Mouse (Mus musculus): Measurements from ENCODE around the gene Krtcap2. TPM values are rescaled to one million over a fixed set of nuclear protein-coding genes. Genes with fewer than 3 reads are reported as not detected.
A peak's percentile ranks its signal among the peaks of the same experiment; 100 is the strongest.
"Not testable (repeated sequence)": the region's sequence is repeated elsewhere in the genome, so short reads cannot be mapped to it uniquely, and the experiment has no call there.

Krtcap2 gene
- 10 to 100 TPM; 64.7 to 88.3 (median 74.6) TPM for total RNA-seq (2022)

DNA sequence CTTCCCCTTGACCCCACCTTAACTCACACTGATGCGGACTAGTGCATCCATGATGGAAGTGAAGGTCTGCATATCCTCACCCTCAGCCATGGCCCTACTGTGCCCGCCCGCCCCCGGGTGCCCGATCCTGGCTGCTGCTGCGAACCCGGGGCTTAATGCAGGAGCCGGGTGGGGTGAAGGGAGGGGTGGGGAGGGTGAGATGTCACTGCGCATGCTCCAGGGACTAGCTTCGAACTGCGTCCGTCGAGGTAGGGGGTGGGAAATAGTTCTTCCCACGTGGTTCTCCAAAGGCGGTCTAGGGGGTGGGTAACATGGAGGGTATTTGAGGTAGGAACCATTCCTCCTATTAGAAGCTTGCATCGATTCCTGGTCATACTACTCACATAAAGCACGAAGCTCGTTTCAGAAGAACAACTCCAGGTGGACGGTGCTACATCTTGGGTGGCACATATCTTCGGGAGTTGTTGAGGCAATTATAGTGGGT, at the start of gene Krtcap2:
Gene Krtcap2 (plus strand): TSS at position 279 of the 484 bp plus-strand sequence.
- no peak for DNase-seq (ENCODE audit: low spot score in 2 of 2)

DNA sequence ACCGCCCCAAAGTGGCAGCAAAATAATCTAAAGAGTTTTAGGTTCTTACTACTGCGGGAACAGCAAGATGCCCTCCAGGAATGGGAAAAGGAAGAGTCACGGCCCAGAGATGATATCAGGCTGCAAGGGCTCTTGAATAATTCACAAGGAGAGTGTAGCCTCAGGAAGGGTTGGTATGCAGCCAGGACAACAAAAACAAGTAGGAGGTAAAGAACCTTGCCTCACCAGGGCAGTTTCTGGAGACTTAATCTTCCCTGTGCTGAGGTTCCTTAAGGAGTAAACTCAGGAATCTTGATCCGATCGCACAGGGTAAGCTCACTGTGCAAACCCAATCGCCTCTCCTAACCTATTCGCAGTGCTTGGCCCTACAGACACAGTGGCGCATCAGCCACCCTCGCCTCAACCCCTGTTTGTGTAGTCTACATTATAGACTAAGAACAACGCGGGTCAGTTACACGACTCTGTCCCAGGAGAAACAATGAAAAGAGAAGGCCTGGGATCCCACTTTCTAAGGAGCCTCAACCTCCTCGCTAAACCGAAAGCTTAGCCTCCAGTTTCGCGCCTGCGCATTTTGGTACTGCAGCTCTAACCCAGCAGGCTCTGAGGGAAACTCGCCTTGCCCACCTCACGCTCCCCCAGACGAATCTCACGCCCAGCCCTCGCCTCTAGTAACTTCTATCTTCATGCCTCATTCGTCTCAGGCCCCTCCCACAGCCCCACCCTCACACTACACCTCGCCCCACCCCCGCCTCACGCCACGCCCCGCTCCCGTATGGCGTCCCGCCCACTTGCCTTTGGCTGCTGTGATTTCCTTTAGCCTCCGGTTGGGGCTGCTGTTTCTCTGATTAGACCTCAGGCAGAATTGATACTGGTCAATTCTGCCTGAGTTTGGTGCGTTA, 49.5 kb upstream of the Krtcap2 start:
- DNase-seq (ENCODE audit: low spot score in 2 of 2): peak; percentile 73 to 81

DNA sequence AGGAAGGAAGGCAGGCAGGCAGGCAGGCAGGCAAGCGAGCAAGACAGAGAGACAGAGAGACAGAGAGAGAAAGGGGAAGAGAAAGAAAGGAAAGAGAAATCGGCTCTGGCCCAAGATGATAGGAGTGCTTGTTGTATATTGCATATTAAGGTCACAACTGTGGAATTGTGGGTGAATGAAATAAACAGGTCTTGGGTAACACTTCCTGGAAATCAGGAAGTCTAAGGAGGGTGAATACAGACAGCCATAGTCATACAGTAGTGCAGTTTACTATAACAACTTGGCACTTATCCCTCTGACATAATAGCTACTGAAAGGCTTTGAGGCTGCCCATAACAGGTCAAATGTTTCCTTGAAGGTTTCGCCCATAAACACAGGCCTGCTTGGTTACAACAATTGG, 45.9 kb upstream of the Krtcap2 start:
- DNase-seq (ENCODE audit: low spot score in 2 of 2): no peak

DNA sequence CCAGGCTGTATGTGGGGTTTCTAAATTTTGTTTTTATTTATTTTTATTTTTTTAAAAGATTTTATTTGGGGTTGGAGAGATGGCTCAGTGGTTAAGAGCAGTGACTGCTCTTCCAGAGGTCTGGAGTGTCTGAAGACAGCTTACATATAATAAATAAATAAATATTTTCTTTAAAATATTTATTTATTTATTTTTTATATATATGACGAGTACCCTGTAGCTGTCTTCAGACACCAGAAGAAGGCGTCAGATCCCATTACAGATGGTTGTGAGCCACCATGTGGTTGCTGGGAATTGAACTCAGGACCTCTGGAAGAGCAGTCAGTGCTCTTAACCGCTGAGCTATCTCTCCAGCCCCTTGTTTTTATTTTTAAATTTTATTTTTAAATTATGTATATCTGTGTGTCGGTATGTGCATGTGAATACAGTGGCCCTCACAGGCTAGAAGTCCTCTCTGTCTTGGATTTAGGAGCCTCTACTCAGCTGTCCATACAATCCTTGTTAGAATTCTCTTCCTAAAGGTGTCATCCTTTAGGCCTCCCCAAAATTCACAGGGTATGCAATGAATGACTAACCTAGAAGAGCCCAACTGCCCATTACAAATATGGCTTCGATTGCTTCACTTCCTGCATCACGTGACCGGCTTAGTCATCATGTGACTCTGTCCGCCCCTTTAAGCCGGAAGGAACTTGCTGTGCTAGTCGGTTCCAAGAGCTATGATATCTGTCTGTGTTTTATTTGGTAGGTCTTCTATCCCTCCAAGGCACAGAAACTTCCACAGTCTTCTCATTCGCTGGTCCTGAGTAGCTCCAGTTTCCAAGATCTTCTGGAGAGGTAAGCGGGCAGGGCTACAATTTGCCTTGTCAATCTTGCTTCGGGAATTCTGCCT, 43.3 kb upstream of the Krtcap2 start, which contains the start of gene Gba:
Gene Gba (plus strand): TSS at position 676 of the 889 bp plus-strand sequence.
- peak; percentile 69 to 70 for DNase-seq (ENCODE audit: low spot score in 2 of 2)

DNA sequence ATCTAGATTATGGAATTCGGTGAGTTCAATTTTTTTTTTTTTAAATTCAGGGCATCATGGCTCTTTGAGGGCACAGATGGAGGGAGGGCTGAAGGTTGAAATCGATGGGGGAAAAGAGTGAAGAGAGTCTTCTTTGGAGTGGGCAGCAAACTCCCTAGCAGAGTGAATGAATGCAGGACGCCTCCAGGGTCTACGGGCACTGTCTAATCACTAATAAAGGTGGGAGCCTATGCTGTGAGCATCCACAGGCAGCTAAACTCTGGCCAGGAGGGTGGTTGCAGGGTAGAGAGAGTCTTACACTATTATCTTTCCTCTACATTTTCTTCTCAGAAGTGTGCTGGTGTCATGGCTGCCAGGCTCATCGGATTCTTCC, 42.6 kb upstream of the Krtcap2 start:
- no peak for DNase-seq (ENCODE audit: low spot score in 2 of 2)

DNA sequence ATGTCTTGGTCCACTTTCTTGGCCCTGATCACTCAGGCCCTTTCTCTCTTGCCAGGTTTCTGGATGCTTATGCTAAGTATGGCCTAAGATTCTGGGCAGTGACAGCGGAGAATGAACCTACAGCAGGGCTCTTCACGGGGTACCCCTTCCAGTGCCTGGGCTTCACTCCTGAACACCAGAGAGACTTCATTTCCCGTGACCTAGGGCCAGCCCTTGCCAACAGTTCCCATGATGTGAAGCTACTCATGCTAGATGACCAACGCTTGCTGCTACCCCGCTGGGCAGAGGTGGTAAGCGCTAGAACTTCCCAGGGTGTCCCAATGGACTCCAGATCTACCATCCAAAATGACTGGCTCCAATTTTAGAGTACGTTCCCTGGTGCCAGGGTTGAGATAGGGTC, 39.7 kb upstream of the Krtcap2 start:
- DNase-seq (ENCODE audit: low spot score in 2 of 2): no peak

DNA sequence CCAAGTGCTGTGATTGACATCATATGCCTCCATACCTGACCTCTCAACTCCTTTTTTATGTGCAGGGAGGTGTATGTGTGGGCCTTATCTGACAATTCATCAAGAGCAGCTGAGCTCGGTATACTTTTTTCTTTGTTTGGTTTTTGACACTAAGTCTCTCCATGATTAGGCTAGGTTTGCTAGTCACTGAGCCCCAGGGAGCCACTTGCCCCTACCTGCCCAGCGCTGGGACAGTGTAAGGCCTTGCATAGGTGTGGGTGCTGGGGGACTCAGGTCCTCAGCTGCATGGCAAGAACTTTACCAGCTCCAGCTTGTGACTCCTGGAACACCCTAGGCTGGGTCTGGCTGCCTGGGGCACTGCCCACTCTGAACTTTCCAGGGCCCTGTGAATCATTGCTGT, 39.1 kb upstream of the Krtcap2 start:
- no peak for DNase-seq (ENCODE audit: low spot score in 2 of 2)

DNA sequence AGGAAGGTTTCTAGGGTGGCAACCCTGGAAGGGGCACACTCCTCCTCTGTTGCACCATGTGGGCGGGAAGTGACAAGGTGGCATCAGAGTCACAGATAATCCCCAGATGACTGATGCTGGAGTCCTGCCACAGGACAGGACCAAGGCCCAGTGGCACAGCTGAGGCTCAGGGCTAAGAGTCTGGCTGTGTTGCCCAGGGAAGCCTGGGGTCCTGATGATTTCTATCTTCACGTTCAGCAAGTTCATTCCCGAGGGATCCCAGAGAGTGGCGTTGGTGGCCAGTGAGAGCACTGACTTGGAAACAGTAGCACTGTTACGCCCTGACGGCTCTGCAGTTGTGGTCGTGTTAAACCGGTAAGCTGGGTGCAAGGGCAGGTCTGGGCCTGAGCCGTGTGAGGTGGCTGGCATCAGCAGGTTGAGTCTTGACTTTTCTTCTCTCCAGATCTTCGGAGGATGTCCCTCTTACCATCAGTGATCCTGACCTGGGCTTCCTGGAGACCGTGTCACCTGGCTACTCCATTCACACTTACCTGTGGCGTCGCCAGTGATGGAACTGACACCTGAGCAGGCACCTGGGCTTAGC, 37.6 kb upstream of the Krtcap2 start:
- no peak for DNase-seq (ENCODE audit: low spot score in 2 of 2)

DNA sequence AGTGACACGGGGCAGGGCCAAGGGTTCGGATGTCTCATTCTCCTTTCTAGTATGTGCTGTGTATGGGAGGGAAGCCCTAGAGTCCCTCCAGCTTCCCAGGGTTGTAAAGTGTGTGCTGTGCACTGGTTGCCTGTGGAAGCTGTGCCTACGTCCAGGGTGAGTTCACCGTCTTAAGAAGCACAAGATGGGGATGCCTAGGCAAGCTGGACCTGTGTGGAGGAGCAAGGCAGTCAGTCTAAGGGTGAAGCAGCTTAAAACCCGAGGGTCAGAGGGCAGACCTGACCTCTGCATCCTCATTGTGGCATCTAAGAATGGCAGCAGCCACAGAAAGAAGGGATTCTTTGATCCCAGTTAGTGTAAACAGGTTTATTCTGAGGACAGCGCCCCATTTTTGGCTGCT, 37.0 kb upstream of the Krtcap2 start:
- DNase-seq (ENCODE audit: low spot score in 2 of 2): no peak

DNA sequence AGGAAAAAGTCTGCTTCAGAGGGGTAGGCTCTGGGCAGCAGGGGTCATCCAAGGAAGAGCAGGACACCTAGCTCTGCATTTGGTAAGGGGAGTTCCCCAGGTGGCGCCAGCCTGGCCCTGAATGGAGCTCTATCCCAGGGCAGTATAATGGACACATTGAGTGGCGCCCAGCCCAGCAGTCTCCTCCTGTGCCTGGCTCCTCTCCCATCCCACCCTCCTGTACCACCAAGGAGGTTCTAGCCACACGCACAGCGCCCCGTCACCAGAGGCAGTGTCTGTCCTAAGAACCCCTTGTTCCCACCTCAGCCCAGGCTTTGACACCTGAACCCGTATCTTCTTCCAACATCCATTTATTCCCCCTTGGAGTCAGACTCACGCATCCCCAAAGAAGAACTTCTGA, 36.0 kb upstream of the Krtcap2 start:
- DNase-seq (ENCODE audit: low spot score in 2 of 2): no peak

DNA sequence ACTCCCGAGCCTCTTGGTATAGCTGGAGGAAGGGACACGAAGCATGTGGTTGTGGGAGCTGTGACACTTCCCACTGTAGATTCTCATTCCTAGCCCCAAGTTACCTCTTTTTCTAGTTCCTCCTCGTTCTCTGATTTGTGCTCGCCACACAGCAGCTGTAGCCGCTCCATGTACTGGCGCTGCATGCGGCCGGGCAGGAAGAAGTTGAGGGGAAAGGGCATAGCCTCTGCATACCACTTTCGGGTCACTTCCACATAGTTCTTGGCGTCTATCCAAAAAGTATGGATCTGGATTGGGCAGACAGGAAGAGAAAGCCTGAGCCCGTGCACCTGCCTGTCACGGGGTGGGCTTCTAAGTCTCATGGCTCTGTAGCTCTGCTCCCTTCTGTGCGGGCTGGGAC, 35.6 kb upstream of the Krtcap2 start:
- no peak for DNase-seq (ENCODE audit: low spot score in 2 of 2)

DNA sequence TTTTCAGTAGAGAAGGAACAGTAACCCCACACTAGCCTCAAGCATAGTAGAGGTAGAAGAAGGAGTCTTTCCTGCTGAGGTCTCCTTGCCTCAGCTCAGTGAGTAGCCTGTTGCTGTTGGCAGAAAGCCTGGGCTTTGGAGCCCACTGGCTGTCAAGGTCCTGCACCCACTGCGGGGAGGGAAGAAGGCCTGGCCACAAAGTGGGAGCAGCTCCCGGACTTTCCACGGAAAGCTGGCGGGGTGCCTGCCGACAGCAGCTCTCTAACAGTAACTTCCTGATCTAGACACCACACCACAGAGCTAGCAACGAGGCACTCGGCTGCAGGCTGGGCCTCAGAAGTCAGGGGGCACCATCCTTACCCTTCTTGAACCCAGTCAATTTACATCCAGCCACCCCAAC, 35.0 kb upstream of the Krtcap2 start:
- no peak for DNase-seq (ENCODE audit: low spot score in 2 of 2)

DNA sequence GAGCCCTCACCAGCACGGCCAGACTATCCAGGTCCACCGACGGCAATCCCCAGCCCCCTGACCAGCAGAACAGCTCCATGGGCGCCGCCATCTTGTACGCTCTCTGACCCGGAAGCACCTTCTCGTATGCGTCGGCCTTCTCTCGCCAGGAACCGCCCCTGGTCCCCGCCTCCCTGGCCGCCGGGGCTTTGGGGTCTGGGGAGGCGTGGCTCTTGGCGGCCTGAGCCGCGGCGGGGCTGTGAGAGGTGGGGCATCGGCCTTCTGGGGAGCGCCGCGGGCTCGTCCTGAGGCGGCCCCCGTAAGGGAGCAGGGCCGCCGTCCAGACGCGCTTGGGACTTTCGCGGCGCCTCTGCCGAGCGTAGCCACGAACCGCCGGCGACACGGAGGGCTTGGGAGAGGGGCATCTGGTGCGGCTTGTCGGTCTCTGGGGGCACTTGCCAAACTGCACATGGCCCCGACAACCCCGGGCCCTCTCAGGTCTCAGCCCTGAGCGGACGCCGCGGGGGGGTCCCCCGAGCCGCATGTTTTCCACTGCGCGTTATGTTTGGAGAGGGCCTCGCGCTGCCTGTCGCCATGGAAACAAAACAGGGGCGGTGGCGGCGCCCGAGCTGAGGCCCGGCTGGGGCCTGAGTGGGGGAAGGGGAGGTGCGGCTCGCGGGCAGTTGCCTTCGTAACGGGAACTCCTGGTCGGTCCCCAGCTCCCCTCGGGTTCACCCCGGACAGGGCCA, 31.8 kb upstream of the Krtcap2 start:
- peak; percentile 87 to 91 for DNase-seq (ENCODE audit: low spot score in 2 of 2)

DNA sequence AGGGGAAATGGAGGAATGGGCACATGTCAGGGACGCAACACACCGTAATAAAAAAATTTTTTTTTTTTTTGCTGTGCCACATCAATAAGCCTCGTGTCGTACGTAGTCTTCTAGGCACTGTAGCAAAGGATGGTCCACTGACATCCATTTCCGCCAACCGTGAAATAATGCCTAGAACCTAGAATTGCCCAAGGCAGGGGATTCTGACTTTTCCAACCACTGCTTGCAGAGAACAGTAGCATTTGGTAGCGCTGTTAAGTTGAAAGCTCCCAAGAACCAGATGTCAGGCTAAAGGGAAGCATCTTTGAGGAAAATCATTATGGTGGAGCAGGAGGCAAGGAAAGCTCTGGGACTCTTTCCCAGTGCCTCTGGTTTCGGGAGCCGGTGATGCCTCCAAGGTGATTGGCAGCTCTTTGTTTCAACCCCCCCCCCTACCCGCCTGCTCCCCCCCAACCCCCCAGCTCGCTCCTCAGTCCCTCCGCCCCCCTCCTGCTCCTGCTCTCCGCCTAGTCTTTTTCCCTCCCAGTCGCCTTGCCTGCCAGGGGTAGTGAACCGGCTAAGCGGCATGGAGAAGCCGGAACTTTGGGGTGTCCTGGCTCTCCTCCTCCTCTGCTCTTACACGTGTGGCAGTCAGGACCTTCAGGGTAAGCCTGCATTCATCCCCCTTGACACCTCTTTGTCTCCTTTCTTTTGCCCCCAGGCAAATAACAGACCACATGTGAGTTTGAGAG, 30.9 kb upstream of the Krtcap2 start, which contains the start of gene Thbs3:
Gene Thbs3 (plus strand): TSS at position 500 of the 731 bp plus-strand sequence.
- DNase-seq (ENCODE audit: low spot score in 2 of 2): no peak

DNA sequence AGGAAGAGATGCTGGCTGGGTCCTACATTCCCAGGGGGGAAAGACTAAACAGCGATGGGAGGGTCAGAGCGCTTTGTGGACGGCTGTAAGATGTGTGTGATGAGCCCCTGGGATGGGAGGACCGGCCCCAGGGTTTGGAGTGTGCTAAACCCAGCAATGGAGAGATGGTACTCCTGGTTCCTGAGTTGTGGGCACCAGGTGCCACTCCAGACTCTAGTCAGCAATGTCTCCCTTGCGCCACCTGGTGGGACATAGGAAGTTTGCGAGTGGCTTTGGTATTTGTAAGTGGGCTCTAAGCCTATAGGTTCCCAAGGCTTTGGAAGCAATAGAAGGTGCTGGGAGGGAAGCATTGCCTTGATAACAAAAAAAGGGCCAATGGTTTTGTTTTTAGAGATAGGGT, 29.9 kb upstream of the Krtcap2 start:
- DNase-seq (ENCODE audit: low spot score in 2 of 2): peak; percentile 78 to 82

DNA sequence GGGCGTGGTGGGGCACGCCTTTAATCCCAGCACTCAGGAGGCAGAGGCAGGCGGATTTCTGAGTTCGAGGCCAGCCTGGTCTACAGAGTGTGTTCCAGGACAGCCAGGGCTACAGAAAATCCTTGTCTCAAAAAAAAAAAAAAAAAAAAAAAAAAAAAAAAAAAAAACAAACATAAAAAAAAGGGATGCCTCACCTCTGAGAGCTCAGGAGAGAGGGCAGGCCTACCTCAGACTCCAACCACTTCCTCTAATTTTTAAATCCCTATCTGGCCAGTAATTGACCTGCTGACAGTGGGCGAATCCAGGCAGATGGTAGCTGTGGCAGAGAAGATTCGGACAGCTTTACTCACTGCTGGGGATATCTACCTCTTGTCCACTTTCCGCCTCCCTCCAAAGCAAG, 29.4 kb upstream of the Krtcap2 start:
- DNase-seq (ENCODE audit: low spot score in 2 of 2): not testable (repeated sequence)

DNA sequence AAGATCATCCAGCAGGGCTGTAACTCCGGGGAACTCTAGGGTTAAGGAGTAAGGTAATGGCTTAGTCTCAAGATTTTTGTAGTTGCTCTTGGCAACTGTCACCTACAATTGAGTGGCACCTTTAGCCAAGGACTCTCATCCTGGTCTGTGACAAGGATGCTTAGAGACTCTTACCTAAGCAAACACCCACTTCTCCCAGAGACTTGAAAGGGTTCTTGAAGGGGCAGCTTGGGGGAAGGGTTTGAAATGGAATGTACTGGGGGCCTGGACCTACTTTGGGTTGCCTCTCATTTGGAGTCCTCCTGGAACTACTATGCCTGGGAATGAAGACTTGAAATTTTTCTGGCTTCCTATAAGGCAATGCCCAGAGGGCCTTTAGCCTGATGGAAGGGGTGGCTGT, 27.5 kb upstream of the Krtcap2 start:
- DNase-seq (ENCODE audit: low spot score in 2 of 2): no peak

DNA sequence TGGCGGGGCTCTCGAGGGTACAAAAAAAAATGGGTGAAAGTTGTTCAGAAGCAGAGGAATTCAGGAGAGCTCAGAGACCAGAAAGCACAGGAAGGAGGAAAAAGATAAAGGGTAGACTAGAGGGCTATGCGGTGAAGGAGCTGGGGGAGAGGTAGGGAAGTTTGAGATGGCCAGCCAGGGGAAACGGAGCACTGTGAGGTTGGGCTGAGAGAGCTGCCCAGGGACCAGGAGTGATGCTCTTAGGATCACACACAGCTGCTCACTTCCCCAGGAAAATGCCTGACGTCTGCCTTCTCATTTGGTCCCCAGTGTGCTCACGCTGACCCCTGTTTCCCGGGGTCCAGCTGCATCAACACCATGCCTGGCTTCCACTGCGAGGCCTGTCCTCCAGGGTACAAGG, 26.2 kb upstream of the Krtcap2 start:
- DNase-seq (ENCODE audit: low spot score in 2 of 2): no peak

DNA sequence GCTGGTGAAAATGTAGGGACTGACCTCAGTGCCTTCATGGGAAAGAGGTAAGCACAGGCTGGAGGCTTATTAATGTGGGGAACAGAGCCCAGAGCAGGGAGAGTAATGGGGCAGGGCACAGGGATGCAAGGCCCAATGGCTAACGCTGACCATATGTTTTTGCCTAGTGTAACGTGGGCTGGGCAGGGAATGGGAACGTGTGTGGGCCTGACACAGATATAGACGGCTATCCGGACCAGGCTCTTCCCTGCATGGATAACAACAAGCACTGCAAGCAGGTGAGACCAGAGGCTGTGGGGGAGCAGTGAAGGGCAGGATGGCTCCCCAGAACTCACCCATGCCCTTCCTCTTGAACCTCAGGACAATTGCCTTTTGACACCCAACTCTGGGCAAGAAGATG, 24.6 kb upstream of the Krtcap2 start:
- DNase-seq (ENCODE audit: low spot score in 2 of 2): no peak

DNA sequence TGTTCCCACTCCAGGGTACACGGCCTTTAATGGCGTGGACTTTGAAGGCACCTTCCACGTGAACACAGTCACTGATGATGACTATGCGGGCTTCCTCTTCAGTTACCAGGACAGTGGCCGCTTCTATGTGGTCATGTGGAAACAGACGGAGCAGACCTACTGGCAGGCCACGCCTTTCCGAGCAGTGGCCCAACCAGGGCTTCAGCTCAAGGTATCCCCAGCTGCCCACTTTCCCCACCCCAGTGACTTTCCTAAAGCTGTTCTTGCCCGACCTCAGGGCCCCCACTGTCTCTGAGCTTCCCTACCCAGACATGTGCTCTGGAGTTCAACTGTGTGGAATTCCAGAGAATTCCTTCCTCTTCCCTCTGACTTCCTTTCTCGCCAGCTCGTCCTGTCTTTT, 21.0 kb upstream of the Krtcap2 start:
- DNase-seq (ENCODE audit: low spot score in 2 of 2): no peak
